In genomic region chr9:70590775-70591174, GRCm38 (mm10) we compare ENCODE assay signal across 18 mouse cellular contexts. TPM values are rescaled to one million over a fixed set of nuclear protein-coding genes. Genes with fewer than 3 reads are reported as not detected.
DNase-seq lines count a peak whose midpoint lies in the region; ATAC-seq lines count a peak whose summit lies in the region.
"Had no signal": no experiment of that assay in that cellular context is flagged by ENCODE, and none has a peak within 500 bp of the region (broad histone marks: within the 10 kb centered on the region; RNA-seq: fewer than 3 reads in every experiment).

No protein-coding gene starts in this region.

- ATAC-seq in embryonic facial prominence, embryonic 13.5 days (ENCODE audit: insufficient number of reproducible peaks, insufficient read depth, low FRiP score, low TSS enrichment, low read depth) = 0 out of 2 replicates have a peak, but pooled peaks have one; percentile 43
- no peak for ATAC-seq in embryonic facial prominence, embryonic 14.5 days (ENCODE audit: low read depth)
- peak; percentile 49 for ATAC-seq in megakaryocyte-erythroid progenitor cell, adult 5-6 weeks (replicated peaks; ENCODE audit: low FRiP score, low TSS enrichment, poor library complexity, severe bottlenecking)
- ATAC-seq in neural tube, embryonic 15.5 days (ENCODE audit: low FRiP score) = no peak

- no peak overlapping the region for H3K9ac ChIP-seq in embryonic facial prominence, embryonic 13.5 days
- no peak overlapping the region for H3K9ac ChIP-seq in embryonic facial prominence, embryonic 14.5 days (ENCODE audit: low read depth, low read length)
- no peak overlapping the region for H3K9ac ChIP-seq in neural tube, embryonic 15.5 days (replicated peaks)
- H3K9ac ChIP-seq: midbrain, embryonic 12.5 days had no signal

- no peak for DNase-seq in embryonic facial prominence, embryonic 10.5 days (ENCODE audit: low spot score)
- DNase-seq in B cell, adult 2 months = peak; percentile 35 to 39
- peak; percentile 67 for DNase-seq in embryonic facial prominence, embryonic 14.5 days (ENCODE audit: low spot score)
- DNase-seq in right cerebral cortex, postnatal 36 days (ENCODE audit: low spot score in 2 of 2) = no peak
- no peak for DNase-seq in spleen, adult 12 weeks (ENCODE audit: low spot score)
- DNase-seq: adrenal gland, adult 2 months; cerebellum, postnatal 10 days; gastrocnemius, postnatal 14 days; kidney, adult 11 months; lung, adult 18-20 months; right cerebral cortex, postnatal 4 days; thymus, postnatal 36 days had no signal

- 77% methylated on average over 4 of the region's 4 CpGs for WGBS in embryonic facial prominence, embryonic 13.5 days
- 91% methylated on average over 4 of the region's 4 CpGs for WGBS in embryonic facial prominence, embryonic 10.5 days
- WGBS in embryonic facial prominence, embryonic 14.5 days = 78% methylated on average over 4 of the region's 4 CpGs
- WGBS in neural tube, embryonic 15.5 days = 95% methylated on average over 4 of the region's 4 CpGs

- H3K4me1 ChIP-seq in embryonic facial prominence, embryonic 13.5 days = no peaks in the 10 kb centered on the region
- H3K4me1 ChIP-seq in embryonic facial prominence, embryonic 10.5 days = no peaks in the 10 kb centered on the region
- H3K4me1 ChIP-seq in embryonic facial prominence, embryonic 14.5 days (ENCODE audit: control insufficient read depth, insufficient read depth, low read length) = no peaks in the 10 kb centered on the region
- H3K4me1 ChIP-seq in neural tube, embryonic 15.5 days = no peaks in the 10 kb centered on the region
- H3K4me1 ChIP-seq: heart, embryonic 10.5 days; midbrain, embryonic 12.5 days had no signal

- H3K9me3 ChIP-seq in embryonic facial prominence, embryonic 13.5 days = no peaks in the 10 kb centered on the region
- H3K9me3 ChIP-seq in embryonic facial prominence, embryonic 10.5 days = no peaks in the 10 kb centered on the region
- H3K9me3 ChIP-seq in embryonic facial prominence, embryonic 14.5 days (ENCODE audit: control insufficient read depth, low read length) = no peaks in the 10 kb centered on the region
- no peaks in the 10 kb centered on the region for H3K9me3 ChIP-seq in neural tube, embryonic 15.5 days (replicated peaks)
- H3K9me3 ChIP-seq: heart, embryonic 10.5 days; midbrain, embryonic 12.5 days had no signal

- H3K4me3 ChIP-seq in embryonic facial prominence, embryonic 13.5 days = no peak overlapping the region
- H3K4me3 ChIP-seq in embryonic facial prominence, embryonic 10.5 days = no peak overlapping the region
- H3K4me3 ChIP-seq in embryonic facial prominence, embryonic 14.5 days (ENCODE audit: low read depth, low read length) = no peak overlapping the region
- H3K4me3 ChIP-seq in neural tube, embryonic 15.5 days (replicated peaks) = no peak overlapping the region
- H3K4me3 ChIP-seq: heart, embryonic 10.5 days; midbrain, embryonic 12.5 days; myocyte had no signal

- peaks cover 97% of the 10 kb centered on the region for H3K36me3 ChIP-seq in embryonic facial prominence, embryonic 13.5 days
- H3K36me3 ChIP-seq in embryonic facial prominence, embryonic 10.5 days (replicated peaks) = peaks cover 96% of the 10 kb centered on the region
- H3K36me3 ChIP-seq in embryonic facial prominence, embryonic 14.5 days (ENCODE audit: control insufficient read depth, insufficient read depth, low read length) = peaks cover 92% of the 10 kb centered on the region
- H3K36me3 ChIP-seq in neural tube, embryonic 15.5 days = peaks cover 85% of the 10 kb centered on the region

- H3K27me3 ChIP-seq in embryonic facial prominence, embryonic 13.5 days = no peaks in the 10 kb centered on the region
- H3K27me3 ChIP-seq in embryonic facial prominence, embryonic 10.5 days (replicated peaks; ENCODE audit: low read depth, poor library complexity, severe bottlenecking) = no peaks in the 10 kb centered on the region
- no peaks in the 10 kb centered on the region for H3K27me3 ChIP-seq in embryonic facial prominence, embryonic 14.5 days (replicated peaks; ENCODE audit: control insufficient read depth, insufficient read depth, low read length)
- H3K27me3 ChIP-seq in neural tube, embryonic 15.5 days (replicated peaks) = no peaks in the 10 kb centered on the region
- H3K27me3 ChIP-seq: midbrain, embryonic 12.5 days had no signal

- no peak overlapping the region for H3K4me2 ChIP-seq in embryonic facial prominence, embryonic 13.5 days
- no peak overlapping the region for H3K4me2 ChIP-seq in embryonic facial prominence, embryonic 14.5 days (ENCODE audit: low read depth, low read length)
- no peak overlapping the region for H3K4me2 ChIP-seq in neural tube, embryonic 15.5 days
- H3K4me2 ChIP-seq: midbrain, embryonic 12.5 days had no signal

- no peak overlapping the region for H3K27ac ChIP-seq in embryonic facial prominence, embryonic 13.5 days
- H3K27ac ChIP-seq in embryonic facial prominence, embryonic 10.5 days (replicated peaks) = no peak overlapping the region
- no peak overlapping the region for H3K27ac ChIP-seq in embryonic facial prominence, embryonic 14.5 days (replicated peaks; ENCODE audit: low read depth, low read length)
- H3K27ac ChIP-seq in neural tube, embryonic 15.5 days (replicated peaks) = no peak overlapping the region
- H3K27ac ChIP-seq: heart, embryonic 10.5 days; midbrain, embryonic 12.5 days had no signal

RNA-seq across cellular contexts. Expression of gene Sltm, which starts 48.2 kb away (rescaled TPM):
- 73.2 and 74.8 TPM in 2 replicates for polyA plus RNA-seq in embryonic facial prominence, embryonic 13.5 days (2015; fragmentation: Nextera tagmentation; extraction: Ambion mirVana)
- 69.3 and 71.6 TPM in 2 replicates for polyA plus RNA-seq in embryonic facial prominence, embryonic 10.5 days (2016; fragmentation: Nextera tagmentation; extraction: Ambion mirVana)
- 39.8 and 41.5 TPM in 2 replicates for polyA plus RNA-seq in embryonic facial prominence, embryonic 14.5 days (2014; fragmentation: Nextera tagmentation; extraction: Ambion mirVana)
- 95.7 and 102 TPM in 2 replicates for total RNA-seq in megakaryocyte-erythroid progenitor cell, adult 5-6 weeks (2014; fragmentation: Nextera tagmentation)
- total RNA-seq in megakaryocyte-erythroid progenitor cell, adult 5-6 weeks (2017) = 122 and 145 TPM in 2 replicates
- polyA plus RNA-seq in neural tube, embryonic 15.5 days (2015; fragmentation: Nextera tagmentation; extraction: Ambion mirVana) = 56.2 and 58.6 TPM in 2 replicates

Comparison
In these comparisons a context has a peak if more than half of its experiments do, and no peak if none do; other contexts are left out.
1. ATAC-seq: peak in embryonic facial prominence, embryonic 13.5 days (single experiment) and megakaryocyte-erythroid progenitor cell, adult 5-6 weeks (single experiment); none in embryonic facial prominence, embryonic 14.5 days (single experiment) and neural tube, embryonic 15.5 days (single experiment).
2. DNase-seq: peak in B cell, adult 2 months (2 of 2) and embryonic facial prominence, embryonic 14.5 days (single experiment); none in embryonic facial prominence, embryonic 10.5 days (single experiment), right cerebral cortex, postnatal 36 days (0 of 2) and spleen, adult 12 weeks (single experiment).